Mouse (Mus musculus) lung, adult 2 months (tissue): Measurements from ENCODE around the gene Dennd4b.

Experiments
- CTCF ChIP-seq: fragments of 200-500 bp; IDR thresholded peaks from 2 replicates; pipeline ENCODE4 v1.5.1; 2011; ENCODE audit warnings: mild to moderate bottlenecking, low read length, control low read depth; ENCODE audit not compliant: insufficient read depth
- POLR2A ChIP-seq: fragments of 200-500 bp; IDR thresholded peaks from 2 replicates; pipeline ENCODE4 v1.6.1; 2011; ENCODE audit warnings: low read depth, mild to moderate bottlenecking, control low read depth, low read length, borderline replicate concordance; ENCODE audit errors: extremely low read depth

- TF ChIP-seq CTCF (no peak), POLR2A (no peak)
These were observed 29.1 kb downstream of the Dennd4b start for GRCm38 (mm10) chr3:90294064-90294440.
